ENCODE assay signal across 8 mouse cellular contexts in the genomic region with DNA sequence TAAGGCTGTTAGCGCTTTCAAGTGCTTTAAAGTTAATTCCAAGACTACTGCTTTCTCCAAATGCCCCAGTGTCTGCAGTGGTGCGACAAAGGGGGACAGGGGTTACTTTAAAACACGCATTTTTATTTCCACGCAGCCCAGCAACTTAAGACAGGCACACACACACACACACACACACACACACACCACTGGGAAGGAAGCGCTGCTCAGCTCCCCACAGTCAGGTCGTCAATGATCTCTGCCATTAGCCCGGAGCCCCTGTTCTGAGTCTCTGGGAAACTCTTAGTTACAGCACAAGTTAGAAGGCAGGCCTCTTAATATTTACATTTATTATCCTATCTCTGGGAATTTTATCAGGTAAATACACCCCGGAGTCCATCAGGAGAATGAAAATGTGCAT. TPM values are rescaled to one million over a fixed set of nuclear protein-coding genes. Genes with fewer than 3 reads are reported as not detected.
DNase-seq lines count a peak whose midpoint lies in the region; ATAC-seq and TF ChIP-seq lines count a peak whose summit lies in the region.

No protein-coding gene starts in this region.

- no peaks in the 10 kb centered on the region for H3K9me3 ChIP-seq in embryonic facial prominence, embryonic 10.5 days
- no peaks in the 10 kb centered on the region for H3K9me3 ChIP-seq in hindbrain, embryonic 15.5 days

- H3K36me3 ChIP-seq in embryonic facial prominence, embryonic 10.5 days (replicated peaks): no peaks in the 10 kb centered on the region
- no peaks in the 10 kb centered on the region for H3K36me3 ChIP-seq in hindbrain, embryonic 15.5 days
- no peaks in the 10 kb centered on the region for H3K36me3 ChIP-seq in myocyte (ENCODE audit: control insufficient read depth, insufficient read depth)

- peak overlapping the region; percentile 84 for H3K4me3 ChIP-seq in layer of hippocampus, adult 2 months
- peak overlapping the region; percentile 74 for H3K4me3 ChIP-seq in embryonic facial prominence, embryonic 10.5 days
- H3K4me3 ChIP-seq in hindbrain, embryonic 15.5 days: peak overlapping the region; percentile 61
- H3K4me3 ChIP-seq in myocyte: peak overlapping the region; percentile 71

- peaks cover 42% of the 10 kb centered on the region for H3K79me2 ChIP-seq in myocyte (ENCODE audit: control insufficient read depth, insufficient read depth)

- 2% methylated on average over 8 of the region's 8 CpGs for WGBS in embryonic facial prominence, embryonic 10.5 days
- WGBS in hindbrain, embryonic 15.5 days: 2% methylated on average over 8 of the region's 8 CpGs

- no peak for TF ChIP-seq POLR2A in myocyte (IDR thresholded peaks at IDR 0.05; ENCODE audit: insufficient read length, low read depth)

- H3ac ChIP-seq in myocyte (ENCODE audit: control insufficient read depth, insufficient read length): peak overlapping the region; percentile 94

- no peak for ATAC-seq in hindbrain, embryonic 15.5 days (ENCODE audit: low FRiP score, low read depth)

- peaks cover 93% of the 10 kb centered on the region for H3K27me3 ChIP-seq in embryonic facial prominence, embryonic 10.5 days (replicated peaks; ENCODE audit: low read depth, poor library complexity, severe bottlenecking)
- peaks cover 10% of the 10 kb centered on the region; the same call in 1 of the 2 replicates for H3K27me3 ChIP-seq in hindbrain, embryonic 15.5 days
- no peaks in the 10 kb centered on the region for H3K27me3 ChIP-seq in myocyte (ENCODE audit: control insufficient read depth, insufficient read depth, insufficient read length)

- H3K4me1 ChIP-seq in embryonic facial prominence, embryonic 10.5 days: peaks cover 54% of the 10 kb centered on the region
- peaks cover 39% of the 10 kb centered on the region for H3K4me1 ChIP-seq in hindbrain, embryonic 15.5 days (replicated peaks)

- no peak for DNase-seq in layer of hippocampus, adult 2 months (ENCODE audit: low spot score in 2 of 2)
- DNase-seq in layer of hippocampus, adult 9-11 months: no peak
- DNase-seq in embryonic facial prominence, embryonic 10.5 days (ENCODE audit: low spot score): peak; percentile 31
- no peak for DNase-seq in thymus, postnatal 14 days
- DNase-seq in left cerebral cortex, adult 8-10 months (ENCODE audit: low spot score in 2 of 2): no peak
- no peak for DNase-seq in c-Kit-positive CD71-positive TER-119-positive erythroid progenitor cells, embryonic 14.5 days (ENCODE audit: low spot score)

- H3K27ac ChIP-seq in layer of hippocampus, adult 2 months: peak overlapping the region; percentile 99
- H3K27ac ChIP-seq in embryonic facial prominence, embryonic 10.5 days (replicated peaks): no peak overlapping the region
- 0 out of 2 replicates have a peak overlapping the region, but pooled peaks have one; percentile 72 for H3K27ac ChIP-seq in hindbrain, embryonic 15.5 days (replicated peaks)

- H3K9ac ChIP-seq in hindbrain, embryonic 15.5 days: peak overlapping the region; percentile 79

- peak overlapping the region; percentile 95 for H3K4me2 ChIP-seq in hindbrain, embryonic 15.5 days
- peak overlapping the region; percentile 99 for H3K4me2 ChIP-seq in myocyte (ENCODE audit: low read depth)

- TF ChIP-seq CTCF in layer of hippocampus, adult 2 months (conservative IDR thresholded peaks at IDR 0.05): no peak

TF ChIP-seq in myocyte, 11 proteins besides CTCF, POLR2A, EP300 and RAD21:
- TF ChIP-seq CEBPB (IDR thresholded peaks at IDR 0.05; ENCODE audit: insufficient read depth, poor library complexity, severe bottlenecking): no peak
- TF ChIP-seq POLR2AphosphoS2 (IDR thresholded peaks at IDR 0.05; ENCODE audit: insufficient read length, low read depth): no peak
- TF ChIP-seq USF1 (IDR thresholded peaks at IDR 0.05; ENCODE audit: low read depth): no peak
- no peak for TF ChIP-seq REST (IDR thresholded peaks at IDR 0.05; ENCODE audit: insufficient read depth, insufficient read length)
- no peak for TF ChIP-seq MYOD1 (IDR thresholded peaks at IDR 0.05; ENCODE audit: control insufficient read depth in 1 of 3, insufficient read length in 2 of 3, low read depth in 2 of 3)
- no peak for TF ChIP-seq TCF3 (IDR thresholded peaks at IDR 0.05; ENCODE audit: insufficient read length, low read depth)
- TF ChIP-seq SRF (IDR thresholded peaks at IDR 0.05; ENCODE audit: control insufficient read depth, insufficient read length, low read depth): no peak
- TF ChIP-seq TCF12 (IDR thresholded peaks at IDR 0.05; ENCODE audit: insufficient read depth, poor library complexity, severe bottlenecking): no peak
- no peak for TF ChIP-seq MYOG (IDR thresholded peaks at IDR 0.05; ENCODE audit: control insufficient read depth in 1 of 3, insufficient read depth in 1 of 3, insufficient read length in 2 of 3, low read depth in 2 of 3)

RNA-seq across cellular contexts. Expression of gene Bhlhe41, which starts 1.2 kb away (rescaled TPM):
- 10 to 100 TPM; 45.2 to 47.1 TPM for total RNA-seq in layer of hippocampus, adult 2 months (2021)
- 0.93 and 1.8 TPM in 2 replicates for polyA plus RNA-seq in embryonic facial prominence, embryonic 10.5 days (2016; fragmentation: Nextera tagmentation; extraction: Ambion mirVana)
- 6.6 and 6.8 TPM in 2 replicates for polyA plus RNA-seq in hindbrain, embryonic 15.5 days (2015; fragmentation: Nextera tagmentation; extraction: Ambion mirVana)
- 15.6 TPM for polyA plus RNA-seq in myocyte (2012; fragmentation: generic; extraction: Trizol)
- 10 to 100 TPM; 53.1 to 72.2 (median 64.1) TPM for total RNA-seq in left cerebral cortex, adult 8-10 months (2022)
